Mouse (Mus musculus): ENCODE results near the gene Gm2004. TPM values are rescaled to one million over a fixed set of nuclear protein-coding genes. Genes with fewer than 3 reads are reported as not detected.

Gm2004 gene
- polyA plus RNA-seq (2012; rRNA removed; ENCODE audit: low replicate concordance): 0.09 and 0.58 TPM in 2 replicates

DNA sequence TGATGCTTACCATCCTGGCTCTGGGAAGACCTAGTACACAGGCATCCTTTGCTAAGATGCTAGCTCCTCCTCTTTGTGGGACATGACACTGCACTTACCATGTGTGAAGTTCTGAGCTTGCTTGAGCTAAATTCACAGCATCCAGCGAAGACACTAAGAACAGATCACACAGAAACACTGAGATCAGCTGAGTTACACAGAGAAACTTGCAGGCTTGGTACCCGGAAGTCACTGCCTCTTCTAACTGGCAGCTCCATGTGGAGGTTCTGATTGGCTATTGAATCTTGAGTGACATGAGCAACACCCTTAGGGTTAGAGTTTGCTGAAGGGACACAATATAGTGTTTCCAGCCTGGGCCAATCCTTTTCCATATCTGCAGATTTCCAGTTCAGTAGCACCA is at the start of gene Gm2004:
Gene Gm2004 (minus strand): TSS at position 101 of the 400 bp plus-strand sequence.

Other genes with a start within 250 kb of the Gm2004 start
- 0.93 and 0.95 TPM in 2 replicates for gene Zfp966, start 218.7 kb downstream of the Gm2004 start, polyA plus RNA-seq (2012; rRNA removed; ENCODE audit: low replicate concordance)
- gene Gm2026, start 184.5 kb downstream of the Gm2004 start, polyA plus RNA-seq (2012; rRNA removed; ENCODE audit: low replicate concordance): 0.63 TPM in 1 of 2 replicates, not detected in the other
- 0.14 and 0.60 TPM in 2 replicates for gene 2210418O10Rik, start 76.7 kb upstream of the Gm2004 start, polyA plus RNA-seq (2012; rRNA removed; ENCODE audit: low replicate concordance)
- gene Gm11009, start 169.7 kb upstream of the Gm2004 start, polyA plus RNA-seq (2012; rRNA removed; ENCODE audit: low replicate concordance): not detected in 2 replicates

Data from subcutaneous adipose tissue, adult 2 months (tissue).